Comparison of ENCODE assay signal across 8 mouse cellular contexts in genomic region chr12:83770418-83771256, GRCm38 (mm10). TPM values are rescaled to one million over a fixed set of nuclear protein-coding genes. Genes with fewer than 3 reads are reported as not detected.
DNase-seq lines count a peak whose midpoint lies in the region; ATAC-seq and TF ChIP-seq lines count a peak whose summit lies in the region.

No protein-coding gene starts in this region.

- no peaks in the 10 kb centered on the region for H3K9me3 ChIP-seq in forebrain, embryonic 13.5 days (replicated peaks)
- H3K9me3 ChIP-seq in hindbrain, embryonic 16.5 days (ENCODE audit: control insufficient read depth, low read length): no peaks in the 10 kb centered on the region

- no peak for TF ChIP-seq POLR2A in liver, adult 2 months (IDR thresholded peaks at IDR 0.05; ENCODE audit: extremely low read depth, insufficient read depth, low read length)
- no peak for TF ChIP-seq POLR2A in myocyte (IDR thresholded peaks at IDR 0.05; ENCODE audit: insufficient read length, low read depth)

- peak; percentile 71 for ATAC-seq in forebrain, embryonic 13.5 days
- peak; percentile 59 for ATAC-seq in hindbrain, embryonic 16.5 days

- no peaks in the 10 kb centered on the region for H3K27me3 ChIP-seq in forebrain, embryonic 13.5 days
- H3K27me3 ChIP-seq in hindbrain, embryonic 16.5 days (replicated peaks; ENCODE audit: control insufficient read depth, insufficient read depth, low read length): no peaks in the 10 kb centered on the region
- H3K27me3 ChIP-seq in liver, adult 2 months (ENCODE audit: control insufficient read depth, insufficient read depth, low read length): no peaks in the 10 kb centered on the region
- no peaks in the 10 kb centered on the region for H3K27me3 ChIP-seq in myocyte (ENCODE audit: control insufficient read depth, insufficient read depth, insufficient read length)

- no peaks in the 10 kb centered on the region for H3K79me2 ChIP-seq in liver, adult 2 months (ENCODE audit: control insufficient read depth, insufficient read depth, low read length)
- no peaks in the 10 kb centered on the region for H3K79me2 ChIP-seq in myocyte (ENCODE audit: control insufficient read depth, insufficient read depth)

- H3K4me1 ChIP-seq in forebrain, embryonic 13.5 days: peaks cover 12% of the 10 kb centered on the region
- H3K4me1 ChIP-seq in hindbrain, embryonic 16.5 days (ENCODE audit: control insufficient read depth, insufficient read depth, low read depth, low read length): peaks cover 3% of the 10 kb centered on the region; the same call in 1 of the 2 replicates
- H3K4me1 ChIP-seq in liver, adult 2 months (ENCODE audit: control insufficient read depth, insufficient read depth, low read length): no peaks in the 10 kb centered on the region

- peak; percentile 78 for TF ChIP-seq CTCF in liver, adult 2 months (IDR thresholded peaks at IDR 0.05; ENCODE audit: low read depth, low read length)

- peak overlapping the region; percentile 38; the same call in 1 of the 2 replicates for H3K9ac ChIP-seq in forebrain, embryonic 13.5 days
- no peak overlapping the region for H3K9ac ChIP-seq in hindbrain, embryonic 16.5 days (ENCODE audit: low read depth, low read length)
- no peak overlapping the region for H3K9ac ChIP-seq in liver, adult 2 months (ENCODE audit: low read depth, low read length)

- no peaks in the 10 kb centered on the region for H3K36me3 ChIP-seq in forebrain, embryonic 13.5 days (ENCODE audit: poor library complexity, severe bottlenecking)
- H3K36me3 ChIP-seq in hindbrain, embryonic 16.5 days (ENCODE audit: control insufficient read depth, insufficient read depth, low read length): no peaks in the 10 kb centered on the region
- no peaks in the 10 kb centered on the region for H3K36me3 ChIP-seq in liver, adult 2 months (ENCODE audit: control insufficient read depth, insufficient read depth, low read length)
- H3K36me3 ChIP-seq in myocyte (ENCODE audit: control insufficient read depth, insufficient read depth): no peaks in the 10 kb centered on the region

- 5% methylated on average over 25 of the region's 25 CpGs for WGBS in forebrain, embryonic 13.5 days
- WGBS in hindbrain, embryonic 16.5 days: 6% methylated on average over 25 of the region's 25 CpGs
- WGBS in liver, adult 2 months: 34% methylated on average over 25 of the region's 25 CpGs

- peak overlapping the region; percentile 21; the same call in 1 of the 2 replicates for H3K27ac ChIP-seq in forebrain, embryonic 13.5 days
- H3K27ac ChIP-seq in hindbrain, embryonic 16.5 days (ENCODE audit: low read depth, low read length): no peak overlapping the region
- H3K27ac ChIP-seq in liver, adult 2 months (replicated peaks; ENCODE audit: insufficient read depth, low read depth, low read length): no peak overlapping the region

- no peak overlapping the region for H3ac ChIP-seq in myocyte (ENCODE audit: control insufficient read depth, insufficient read length)

- H3K4me2 ChIP-seq in forebrain, embryonic 13.5 days: peak overlapping the region; percentile 43
- peak overlapping the region; percentile 45 for H3K4me2 ChIP-seq in hindbrain, embryonic 16.5 days (ENCODE audit: low read length)
- H3K4me2 ChIP-seq in myocyte (ENCODE audit: low read depth): peak overlapping the region; percentile 18

- H3K4me3 ChIP-seq in forebrain, embryonic 13.5 days: 0 out of 2 replicates have a peak overlapping the region, but pooled peaks have one; percentile 4
- H3K4me3 ChIP-seq in hindbrain, embryonic 16.5 days (ENCODE audit: low read length): no peak overlapping the region
- H3K4me3 ChIP-seq in liver, adult 2 months (ENCODE audit: insufficient read depth, low read depth, low read length): no peak overlapping the region
- no peak overlapping the region for H3K4me3 ChIP-seq in myocyte

- DNase-seq in ovary, postnatal 14 days (ENCODE audit: low spot score): peak; percentile 49
- DNase-seq in ovary, postnatal 10 days (ENCODE audit: low spot score): no peak
- DNase-seq in adrenal gland, postnatal 14 days: peak; percentile 82
- DNase-seq in liver, adult 2 months (ENCODE audit: extremely low read depth, low read depth, low spot score): peak; percentile 30
- no peak for DNase-seq in urinary bladder, adult 18-20 months (ENCODE audit: low spot score in 2 of 2)

TF ChIP-seq in myocyte, 11 proteins besides CTCF, POLR2A, EP300 and RAD21:
- TF ChIP-seq TCF3 (IDR thresholded peaks at IDR 0.05; ENCODE audit: insufficient read length, low read depth) (no peak), CEBPB (IDR thresholded peaks at IDR 0.05; ENCODE audit: insufficient read depth, poor library complexity, severe bottlenecking) (no peak), USF1 (IDR thresholded peaks at IDR 0.05; ENCODE audit: low read depth) (peak; percentile 13), E2F4 (IDR thresholded peaks at IDR 0.05; ENCODE audit: insufficient read depth) (no peak), MAX (IDR thresholded peaks at IDR 0.05; ENCODE audit: low read depth) (no peak), SRF (IDR thresholded peaks at IDR 0.05; ENCODE audit: control insufficient read depth, insufficient read length, low read depth) (no peak)

RNA-seq across cellular contexts. Expression of gene Papln, which starts 7.2 kb away (rescaled TPM):
- total RNA-seq in adrenal gland, postnatal 14 days (2021): 8.5 and 9.1 TPM in 2 replicates
- 0.10 and 0.19 TPM in 2 replicates for polyA plus RNA-seq in forebrain, embryonic 13.5 days (2015; fragmentation: Nextera tagmentation; extraction: Ambion mirVana)
- polyA plus RNA-seq in hindbrain, embryonic 16.5 days (2015; fragmentation: Nextera tagmentation; extraction: Ambion mirVana): 0.31 and 0.42 TPM in 2 replicates
- 1.3 and 1.9 TPM in 2 replicates for total RNA-seq in liver, adult 2 months (2014; rRNA removed)
- 2.5 and 3.1 TPM in 2 replicates for polyA plus RNA-seq in liver, adult 2 months (2012; rRNA removed)
- polyA plus RNA-seq in myocyte (2012; fragmentation: generic; extraction: Trizol): 0.04 TPM

Comparison
In these comparisons a context has a peak if more than half of its experiments do, and no peak if none do; other contexts are left out.
1. DNase-seq: peak in ovary, postnatal 14 days (single experiment), adrenal gland, postnatal 14 days (single experiment) and liver, adult 2 months (single experiment); none in ovary, postnatal 10 days (single experiment) and urinary bladder, adult 18-20 months (0 of 2).
2. Peak in every context shown above with its lines, with median percentiles within 50 percentile points of each other: H3K4me2 ChIP-seq.